Mouse (Mus musculus): ENCODE data around the gene Sinhcaf. TPM values are rescaled to one million over a fixed set of nuclear protein-coding genes. Genes with fewer than 3 reads are reported as not detected.
"Not testable (repeated sequence)": the region's sequence is repeated elsewhere in the genome, so short reads cannot be mapped to it uniquely, and the experiment has no call there.

Gene Sinhcaf
- polyA plus RNA-seq, 1 experiment = not detected

GRCm38 (mm10) chr6:148955641-148956420, 9.6 kb upstream of the Sinhcaf start:
- no peak overlapping the region for H3K4me3 ChIP-seq (ENCODE audit: insufficient read depth, low read depth, low read length)
- H3K4me1 ChIP-seq (ENCODE audit: control insufficient read depth, insufficient read depth, low read length) = no peaks in the 10 kb centered on the region
- TF ChIP-seq CTCF (IDR thresholded peaks at IDR 0.05; ENCODE audit: insufficient read depth, low read depth, low read length) (no peak), POLR2A (IDR thresholded peaks at IDR 0.05; ENCODE audit: insufficient read depth, low read depth, low read length) (no peak)
- H3K27ac ChIP-seq (ENCODE audit: insufficient read depth, low read depth, low read length) = no peak overlapping the region

GRCm38 (mm10) chr6:148946881-148947405, 676 bp upstream of the Sinhcaf start:
- 15% methylated on average over 11 of the region's 11 CpGs for WGBS
- H3K4me1 ChIP-seq (ENCODE audit: control insufficient read depth, insufficient read depth, low read length) = peaks cover 11% of the 10 kb centered on the region
- no peak for TF ChIP-seq CTCF (IDR thresholded peaks at IDR 0.05; ENCODE audit: insufficient read depth, low read depth, low read length)
- no peak overlapping the region for H3K27ac ChIP-seq (ENCODE audit: insufficient read depth, low read depth, low read length)
- H3K4me3 ChIP-seq (ENCODE audit: insufficient read depth, low read depth, low read length) = peak overlapping the region; percentile 60

GRCm38 (mm10) chr6:148945509-148946408, 508 bp downstream of the Sinhcaf start:
- Histone ChIP-seq H3K27ac (ENCODE audit: insufficient read depth, low read depth, low read length) (no peak overlapping the region), H3K4me3 (ENCODE audit: insufficient read depth, low read depth, low read length) (peak overlapping the region; percentile 60), H3K4me1 (ENCODE audit: control insufficient read depth, insufficient read depth, low read length) (peaks cover 11% of the 10 kb centered on the region)
- TF ChIP-seq CTCF (IDR thresholded peaks at IDR 0.05; ENCODE audit: insufficient read depth, low read depth, low read length) = no peak
- TF ChIP-seq POLR2A (IDR thresholded peaks at IDR 0.05; ENCODE audit: insufficient read depth, low read depth, low read length) = no peak
- under 1% methylated on average over 75 of the region's 75 CpGs for WGBS

GRCm38 (mm10) chr6:148944767-148945508, 1.3 kb downstream of the Sinhcaf start:
- peak overlapping the region; percentile 60 for H3K4me3 ChIP-seq (ENCODE audit: insufficient read depth, low read depth, low read length)
- whole genome bisulfite sequencing = under 1% methylated on average over 90 of the region's 92 CpGs
- TF ChIP-seq POLR2A (IDR thresholded peaks at IDR 0.05; ENCODE audit: insufficient read depth, low read depth, low read length) = no peak
- TF ChIP-seq CTCF (IDR thresholded peaks at IDR 0.05; ENCODE audit: insufficient read depth, low read depth, low read length) = no peak
- H3K27ac ChIP-seq (ENCODE audit: insufficient read depth, low read depth, low read length) = no peak overlapping the region
- H3K4me1 ChIP-seq (ENCODE audit: control insufficient read depth, insufficient read depth, low read length) = peaks cover 11% of the 10 kb centered on the region

GRCm38 (mm10) chr6:148944344-148944766, 1.9 kb downstream of the Sinhcaf start:
- 4% methylated on average over 30 of the region's 30 CpGs for WGBS
- no peak overlapping the region for H3K27ac ChIP-seq (ENCODE audit: insufficient read depth, low read depth, low read length)
- TF ChIP-seq CTCF (IDR thresholded peaks at IDR 0.05; ENCODE audit: insufficient read depth, low read depth, low read length) (no peak), POLR2A (IDR thresholded peaks at IDR 0.05; ENCODE audit: insufficient read depth, low read depth, low read length) (no peak)

GRCm38 (mm10) chr6:148943695-148944094, 2.6 kb downstream of the Sinhcaf start:
- TF ChIP-seq POLR2A (IDR thresholded peaks at IDR 0.05; ENCODE audit: insufficient read depth, low read depth, low read length) (no peak), CTCF (IDR thresholded peaks at IDR 0.05; ENCODE audit: insufficient read depth, low read depth, low read length) (no peak)
- Histone ChIP-seq H3K4me3 (ENCODE audit: insufficient read depth, low read depth, low read length) (no peak overlapping the region), H3K27ac (ENCODE audit: insufficient read depth, low read depth, low read length) (no peak overlapping the region), H3K4me1 (ENCODE audit: control insufficient read depth, insufficient read depth, low read length) (peaks cover 11% of the 10 kb centered on the region)
- WGBS = 84% methylated on average over 3 of the region's 3 CpGs

More at GRCm38 (mm10) chr6:148944344-148944766, 1.9 kb downstream of the Sinhcaf start:
- H3K4me1 ChIP-seq (ENCODE audit: control insufficient read depth, insufficient read depth, low read length) = peaks cover 11% of the 10 kb centered on the region
- H3K4me3 ChIP-seq (ENCODE audit: insufficient read depth, low read depth, low read length) = peak overlapping the region; percentile 60

- 85% methylated on average over 4 of the region's 4 CpGs for WGBS
- TF ChIP-seq POLR2A (IDR thresholded peaks at IDR 0.05; ENCODE audit: insufficient read depth, low read depth, low read length) (no peak), CTCF (IDR thresholded peaks at IDR 0.05; ENCODE audit: insufficient read depth, low read depth, low read length) (no peak)
- Histone ChIP-seq H3K27ac (ENCODE audit: insufficient read depth, low read depth, low read length) (no peak overlapping the region), H3K4me3 (ENCODE audit: insufficient read depth, low read depth, low read length) (no peak overlapping the region), H3K4me1 (ENCODE audit: control insufficient read depth, insufficient read depth, low read length) (peaks cover 11% of the 10 kb centered on the region)
Measured at GRCm38 (mm10) chr6:148942406-148942805, 3.9 kb downstream of the Sinhcaf start.

GRCm38 (mm10) chr6:148941880-148942279, 4.4 kb downstream of the Sinhcaf start:
- no peak overlapping the region for H3K27ac ChIP-seq (ENCODE audit: insufficient read depth, low read depth, low read length)
- no peak overlapping the region for H3K4me3 ChIP-seq (ENCODE audit: insufficient read depth, low read depth, low read length)
- 80% methylated on average over 5 of the region's 5 CpGs for WGBS
- peaks cover 11% of the 10 kb centered on the region for H3K4me1 ChIP-seq (ENCODE audit: control insufficient read depth, insufficient read depth, low read length)
- no peak for TF ChIP-seq POLR2A (IDR thresholded peaks at IDR 0.05; ENCODE audit: insufficient read depth, low read depth, low read length)
- no peak for TF ChIP-seq CTCF (IDR thresholded peaks at IDR 0.05; ENCODE audit: insufficient read depth, low read depth, low read length)

- WGBS = 60% methylated on average over 3 of the region's 3 CpGs
- H3K27ac ChIP-seq (ENCODE audit: insufficient read depth, low read depth, low read length); H3K4me1 ChIP-seq (ENCODE audit: control insufficient read depth, insufficient read depth, low read length): not testable (repeated sequence)
Measured at GRCm38 (mm10) chr6:148940383-148940782, 5.9 kb downstream of the Sinhcaf start.

More at GRCm38 (mm10) chr6:148940383-148940782, 5.9 kb downstream of the Sinhcaf start:
- H3K4me3 ChIP-seq (ENCODE audit: insufficient read depth, low read depth, low read length) = not testable (repeated sequence)
